Mouse (Mus musculus) Muller cell, postnatal 12 days (primary cell): ENCODE data around the gene Ndufb2.

ENCODE experiments used
- DNase-seq: peaks from one replicate; pipeline ENCODE4 v3.0.0-alpha.2; 2015; ENCODE audit errors: inconsistent ontology term

Gene Ndufb2

GRCm38 (mm10) chr6:39592401-39593214 lies at the start of gene Ndufb2:
TSS of gene Ndufb2 (plus strand) at chr6:39592574.
- peak; percentile 97 for DNase-seq

GRCm38 (mm10) chr6:39542631-39543597 lies 49.5 kb upstream of the Ndufb2 start:
- peak; percentile 96 for DNase-seq

GRCm38 (mm10) chr6:39543769-39544420 lies 48.5 kb upstream of the Ndufb2 start:
- no peak for DNase-seq

GRCm38 (mm10) chr6:39545474-39545873 lies 46.9 kb upstream of the Ndufb2 start:
- DNase-seq, result no peak

GRCm38 (mm10) chr6:39548030-39548429 lies 44.3 kb upstream of the Ndufb2 start:
- DNase-seq, result peak; percentile 48

- peak; percentile 93 for DNase-seq
Observed at GRCm38 (mm10) chr6:39551981-39552636, 40.3 kb upstream of the Ndufb2 start.

GRCm38 (mm10) chr6:39554888-39555647 lies 37.3 kb upstream of the Ndufb2 start:
- DNase-seq, result peak; percentile 50

GRCm38 (mm10) chr6:39555648-39555945 lies 36.8 kb upstream of the Ndufb2 start:
- DNase-seq, result peak; percentile 50

- peak; percentile 62 for DNase-seq
Observed at GRCm38 (mm10) chr6:39556900-39557659, 35.3 kb upstream of the Ndufb2 start.

GRCm38 (mm10) chr6:39557723-39558261 lies 34.6 kb upstream of the Ndufb2 start, which contains the start of gene Dennd2a:
TSS of gene Dennd2a (minus strand) at chr6:39557867.
- DNase-seq, result peak; percentile 93

- peak; percentile 48 for DNase-seq
Observed at GRCm38 (mm10) chr6:39559276-39559939, 33.0 kb upstream of the Ndufb2 start.

GRCm38 (mm10) chr6:39562166-39563015 lies 30.0 kb upstream of the Ndufb2 start:
- DNase-seq, result peak; percentile 87

GRCm38 (mm10) chr6:39567528-39567927 lies 24.8 kb upstream of the Ndufb2 start:
- DNase-seq, result peak; percentile 49

GRCm38 (mm10) chr6:39570426-39570825 lies 21.9 kb upstream of the Ndufb2 start:
- DNase-seq, result no peak

GRCm38 (mm10) chr6:39573791-39574554 lies 18.4 kb upstream of the Ndufb2 start, which contains the start of gene Adck2:
TSS of gene Adck2 (plus strand) at chr6:39573873.
- peak; percentile 90 for DNase-seq

- no peak for DNase-seq
Observed at GRCm38 (mm10) chr6:39574555-39574869, 17.9 kb upstream of the Ndufb2 start.

GRCm38 (mm10) chr6:39574951-39575350 lies 17.4 kb upstream of the Ndufb2 start:
- no peak for DNase-seq
